Mouse (Mus musculus): ENCODE measurements around the gene Ppp1r1c.

The Ppp1r1c gene

DNA sequence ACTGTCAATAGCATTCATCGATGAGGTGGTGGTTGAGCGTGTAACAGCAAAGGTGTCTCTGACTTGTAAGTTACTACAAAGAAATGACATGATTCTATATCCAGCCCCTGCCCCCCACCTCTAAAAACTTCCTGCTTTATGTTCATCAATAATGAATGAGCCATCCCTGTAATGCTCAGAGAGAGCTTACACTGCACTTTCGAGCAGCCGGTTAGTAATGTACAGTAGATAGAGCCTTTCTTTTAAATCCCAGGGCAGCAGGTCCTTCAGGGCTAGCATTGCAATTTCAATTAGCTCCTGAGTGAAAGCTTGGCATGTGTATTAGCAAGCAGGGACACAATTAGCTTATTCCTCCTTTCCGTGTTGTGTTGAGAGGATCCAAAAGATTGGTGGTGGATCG lies at the start of gene Ppp1r1c:
TSS of gene Ppp1r1c (plus strand) at position 206 of the 400 bp plus-strand sequence.
- DNase-seq (ENCODE audit: low read depth in 2 of 2, low spot score in 2 of 2): no peak

DNA sequence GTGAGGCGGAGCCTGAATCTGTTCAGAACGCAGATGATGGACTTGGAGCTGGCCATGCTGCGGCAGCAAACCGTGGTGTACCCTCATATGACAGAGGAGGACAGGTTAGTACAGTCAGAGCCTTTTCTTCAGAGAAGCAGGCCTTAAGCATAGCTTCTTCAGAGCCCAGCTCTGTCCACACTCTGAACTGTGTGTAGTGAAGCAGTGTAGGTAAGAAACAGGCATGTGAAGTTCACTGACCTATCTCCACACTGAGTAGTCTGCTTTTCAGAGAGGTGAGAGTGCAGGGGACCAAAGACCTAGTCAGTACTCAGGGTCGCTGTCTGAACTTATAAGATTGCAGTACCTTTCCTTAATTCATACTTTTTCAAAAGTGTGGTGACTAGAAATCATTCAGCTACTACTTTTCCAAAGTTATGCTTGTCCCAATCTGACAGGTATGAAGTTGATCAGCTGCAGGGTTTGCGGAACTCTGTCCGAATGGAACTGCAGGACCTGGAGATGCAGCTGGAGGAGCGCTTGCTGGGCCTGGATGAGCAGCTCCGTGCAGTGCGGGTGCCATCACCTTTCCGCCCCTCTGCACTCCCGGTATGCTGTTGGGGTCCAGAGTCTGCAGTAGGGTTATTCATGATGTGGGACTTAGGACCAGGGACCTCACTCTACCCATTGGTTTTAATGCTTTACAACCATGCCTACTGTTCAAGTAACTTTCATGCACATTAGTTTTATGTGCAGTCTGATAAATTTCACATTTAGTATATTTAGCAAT lies 47.0 kb upstream of the Ppp1r1c start:
- no peak for DNase-seq (ENCODE audit: low read depth in 2 of 2, low spot score in 2 of 2)

DNA sequence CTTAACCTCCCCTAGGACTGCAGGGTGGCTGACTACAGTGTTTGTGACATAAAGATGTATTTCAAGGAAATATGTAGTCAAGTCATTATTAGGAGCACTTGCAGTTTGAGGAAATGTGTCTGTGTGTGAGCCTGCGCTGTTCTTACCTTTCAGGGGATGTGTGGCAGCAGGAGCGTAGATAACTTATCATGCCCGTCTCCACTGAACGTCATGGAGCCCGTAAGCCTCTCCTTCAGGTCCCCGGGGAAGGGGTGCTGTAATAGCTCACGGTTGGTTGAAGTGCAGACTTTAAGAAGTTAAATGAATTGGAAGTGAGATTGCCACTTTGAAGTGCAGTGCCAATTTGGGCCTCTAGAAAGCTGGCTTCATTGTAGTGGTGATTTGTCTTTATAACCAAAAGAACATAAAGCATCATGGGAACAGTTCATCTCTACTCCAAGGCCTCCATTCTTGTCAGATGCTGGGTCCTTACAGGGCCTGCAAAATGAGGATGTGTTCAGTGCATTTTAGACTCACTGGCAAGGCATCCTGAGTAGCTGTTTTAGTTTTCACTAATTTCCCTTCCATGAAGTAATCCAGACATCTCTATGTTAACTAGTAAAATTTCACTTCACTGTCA lies 46.0 kb upstream of the Ppp1r1c start:
- no peak for DNase-seq (ENCODE audit: low read depth in 2 of 2, low spot score in 2 of 2)

DNA sequence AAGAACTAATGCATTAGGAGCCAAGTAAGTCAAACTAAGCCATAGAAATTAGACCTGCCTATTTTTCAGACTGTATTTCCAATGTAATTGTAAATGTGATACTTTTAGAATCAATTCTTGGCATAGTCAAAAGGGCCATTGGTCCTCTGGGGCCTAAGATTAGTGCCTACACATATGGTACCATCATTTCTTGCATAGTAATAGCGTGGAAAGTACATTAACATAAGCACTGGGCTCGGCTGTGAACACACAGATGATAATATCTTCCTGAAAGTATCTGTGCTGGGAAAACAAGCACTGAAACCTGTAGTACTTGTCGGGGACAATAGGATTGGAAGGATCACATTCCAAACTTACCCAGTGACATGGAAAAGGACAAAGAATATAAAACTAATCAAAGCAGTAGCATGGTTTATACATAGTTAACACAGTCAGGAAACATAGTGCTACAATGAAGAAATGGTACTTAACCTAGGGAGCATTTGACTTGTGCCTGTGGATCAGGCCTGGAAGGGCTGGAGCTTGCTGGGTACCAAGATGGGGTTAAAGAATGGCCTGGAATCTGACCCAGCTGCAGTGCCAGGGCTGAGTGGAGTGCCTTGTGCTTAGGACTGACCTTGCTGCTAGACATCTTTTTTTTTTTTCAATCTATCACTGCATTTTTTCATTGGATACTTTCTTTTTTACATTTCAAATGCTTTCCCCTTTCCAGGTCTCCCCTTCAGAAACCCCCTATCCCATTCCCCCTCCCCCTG lies 42.9 kb upstream of the Ppp1r1c start:
- no peak for DNase-seq (ENCODE audit: low read depth in 2 of 2, low spot score in 2 of 2)

DNA sequence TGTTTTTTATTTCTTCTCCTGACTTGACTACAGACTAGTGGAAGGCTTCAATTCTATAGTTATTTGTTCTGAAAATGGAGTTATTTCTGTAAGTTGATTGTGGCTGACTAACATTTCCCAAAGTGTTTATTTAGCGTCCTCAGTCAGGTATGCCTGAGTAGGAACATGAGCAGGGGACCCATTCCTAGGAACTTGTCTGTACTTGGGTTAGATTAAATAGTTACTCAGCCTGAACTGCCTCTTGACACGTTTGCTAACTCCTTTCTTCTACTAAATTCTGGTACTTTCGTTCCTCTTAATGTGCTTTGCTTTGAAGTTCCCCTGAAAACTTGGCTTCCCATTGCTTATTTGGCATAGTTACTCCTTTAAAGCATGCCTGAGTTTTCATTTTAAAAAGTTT lies 42.1 kb upstream of the Ppp1r1c start:
- DNase-seq (ENCODE audit: low read depth in 2 of 2, low spot score in 2 of 2): no peak

DNA sequence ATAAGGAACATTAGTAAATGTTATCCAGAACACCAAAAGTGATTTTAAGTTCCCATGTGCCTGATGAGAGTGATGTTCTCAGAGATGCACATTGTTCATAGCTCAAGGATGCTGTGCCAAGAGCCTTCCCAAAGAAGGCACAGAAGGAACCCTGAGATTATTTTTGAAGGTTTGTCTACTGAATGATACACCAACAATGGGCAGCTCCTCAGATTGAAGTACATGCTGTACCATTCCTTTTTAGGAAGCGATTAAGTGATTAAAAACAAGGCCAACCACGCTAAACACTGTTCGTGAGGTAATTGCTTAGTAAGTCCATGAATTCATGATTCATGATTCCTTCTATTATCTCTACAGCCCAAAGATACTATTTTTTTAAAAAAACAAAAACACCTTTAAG lies 32.3 kb upstream of the Ppp1r1c start:
- DNase-seq (ENCODE audit: low read depth in 2 of 2, low spot score in 2 of 2): no peak

DNA sequence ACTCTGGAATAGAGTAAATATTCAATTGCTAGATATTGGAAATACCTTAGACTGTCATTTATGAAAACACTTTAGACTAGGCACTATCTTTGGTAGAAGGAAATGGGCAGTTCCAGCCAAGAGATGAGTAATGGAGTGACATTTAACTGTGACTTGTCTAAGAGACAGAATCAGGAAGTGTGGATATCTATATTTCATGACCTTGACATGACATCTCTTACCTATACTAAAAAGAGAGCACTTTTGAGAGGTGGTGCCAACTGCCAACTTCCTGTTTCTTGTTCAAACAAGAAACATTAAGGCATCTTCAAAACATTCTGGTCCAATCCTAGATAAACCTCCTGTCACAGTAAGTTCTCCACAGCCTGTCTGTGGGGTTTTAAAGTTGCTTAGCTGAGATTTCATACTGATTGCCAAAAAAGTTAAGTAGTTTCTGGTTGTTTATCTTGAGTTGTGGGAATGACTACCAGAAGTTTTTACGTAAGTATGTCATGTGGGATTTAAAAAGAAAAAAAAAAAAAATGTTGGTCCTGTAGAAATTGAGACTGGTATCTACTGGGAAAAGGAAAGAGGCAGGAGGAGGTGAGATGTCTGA lies 29.8 kb upstream of the Ppp1r1c start:
- no peak for DNase-seq (ENCODE audit: low read depth in 2 of 2, low spot score in 2 of 2)

DNA sequence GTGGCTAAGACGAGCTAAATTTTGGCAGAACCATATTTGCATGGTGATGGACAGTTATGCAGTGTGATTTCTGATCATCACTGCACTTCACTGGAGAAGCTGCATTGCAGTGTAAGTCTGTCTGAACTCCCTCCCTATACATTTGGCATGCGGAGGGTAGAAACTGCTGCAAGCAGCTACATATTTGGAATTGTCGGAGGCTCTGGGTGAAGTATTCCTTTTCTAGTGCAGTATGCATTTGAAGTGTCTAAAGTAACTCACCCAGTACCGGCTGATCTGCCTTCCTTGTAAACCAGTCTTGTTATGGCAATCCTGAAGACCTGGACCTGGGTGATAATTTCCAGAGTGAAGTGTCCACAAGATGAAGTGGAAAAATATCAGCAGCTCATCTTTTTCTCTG lies 25.9 kb upstream of the Ppp1r1c start:
- no peak for DNase-seq (ENCODE audit: low read depth in 2 of 2, low spot score in 2 of 2)

DNA sequence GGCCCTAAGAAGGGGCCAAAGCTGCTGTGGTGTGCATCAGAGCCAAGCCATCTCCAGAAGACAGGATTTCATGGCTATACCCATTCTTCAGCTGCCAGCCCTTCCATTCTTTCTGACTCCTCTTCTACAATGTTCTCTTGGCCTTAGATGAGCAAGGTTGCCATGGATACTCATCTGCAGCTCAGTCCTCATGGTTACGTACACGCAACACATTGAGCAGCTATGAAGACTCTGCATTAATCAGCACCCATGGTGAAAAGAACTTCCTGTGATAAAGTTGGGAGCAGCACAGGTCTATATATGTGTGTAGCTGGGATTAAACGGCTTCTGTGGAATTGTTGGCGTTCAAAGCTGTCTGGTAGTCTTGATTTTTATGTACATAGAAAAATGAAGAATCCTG lies 24.3 kb upstream of the Ppp1r1c start:
- no peak for DNase-seq (ENCODE audit: low read depth in 2 of 2, low spot score in 2 of 2)

DNA sequence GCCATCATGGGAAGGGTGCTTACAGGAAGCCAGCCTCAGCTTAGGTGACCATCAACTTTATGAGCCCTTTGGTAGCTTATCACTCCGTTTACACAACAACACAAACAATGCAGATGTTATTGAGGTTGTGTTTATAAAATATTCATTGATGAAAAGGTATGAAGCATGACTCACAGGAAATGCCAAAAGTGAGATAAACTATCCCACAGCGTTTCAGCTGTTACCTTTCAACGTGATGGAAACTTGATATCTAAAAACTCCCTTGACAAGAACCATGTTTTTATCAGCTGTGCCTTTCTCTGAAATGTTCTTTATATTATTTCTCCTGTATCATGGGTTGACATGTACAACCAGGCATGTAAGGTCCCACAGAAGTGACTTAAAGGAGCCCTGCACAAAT lies 16.7 kb upstream of the Ppp1r1c start:
- DNase-seq (ENCODE audit: low read depth in 2 of 2, low spot score in 2 of 2): no peak

DNA sequence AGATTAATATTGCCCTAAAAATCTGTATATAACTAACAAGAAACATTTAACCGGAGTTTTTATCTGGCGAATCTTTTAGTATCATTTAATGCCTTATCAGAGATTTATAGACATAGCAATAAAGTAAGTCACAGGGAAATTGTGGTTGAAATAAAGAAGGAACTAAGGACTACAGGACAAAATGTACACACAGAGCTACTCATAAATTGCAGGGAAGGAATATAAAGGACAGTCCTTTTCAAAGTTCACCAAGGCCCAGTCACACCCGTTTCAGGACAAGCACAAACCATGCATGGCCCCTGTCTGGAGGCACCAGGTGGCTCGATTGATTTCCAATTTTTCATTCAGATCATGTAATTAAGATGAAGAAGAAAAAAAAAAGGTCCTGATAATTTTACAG lies 12.4 kb upstream of the Ppp1r1c start:
- DNase-seq (ENCODE audit: low read depth in 2 of 2, low spot score in 2 of 2): no peak

DNA sequence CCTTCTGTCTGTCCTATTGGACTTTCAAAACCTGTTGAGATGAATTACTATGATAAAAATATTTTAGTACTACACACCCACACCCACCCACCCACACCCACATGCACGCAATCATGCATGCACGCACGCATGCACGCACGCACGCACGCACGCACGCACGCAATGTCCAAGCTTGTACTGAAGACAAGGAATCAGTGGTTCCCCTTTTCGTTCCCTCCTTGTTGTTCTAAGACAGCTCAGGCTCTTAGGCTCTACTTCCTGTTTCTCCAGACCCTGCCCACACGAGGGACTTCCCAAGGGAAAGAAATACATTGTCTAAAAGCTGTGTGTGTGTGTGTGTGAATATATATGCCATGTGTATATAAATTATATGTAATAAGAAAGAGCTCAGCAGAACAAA lies 11.6 kb upstream of the Ppp1r1c start:
- no peak for DNase-seq (ENCODE audit: low read depth in 2 of 2, low spot score in 2 of 2)

DNA sequence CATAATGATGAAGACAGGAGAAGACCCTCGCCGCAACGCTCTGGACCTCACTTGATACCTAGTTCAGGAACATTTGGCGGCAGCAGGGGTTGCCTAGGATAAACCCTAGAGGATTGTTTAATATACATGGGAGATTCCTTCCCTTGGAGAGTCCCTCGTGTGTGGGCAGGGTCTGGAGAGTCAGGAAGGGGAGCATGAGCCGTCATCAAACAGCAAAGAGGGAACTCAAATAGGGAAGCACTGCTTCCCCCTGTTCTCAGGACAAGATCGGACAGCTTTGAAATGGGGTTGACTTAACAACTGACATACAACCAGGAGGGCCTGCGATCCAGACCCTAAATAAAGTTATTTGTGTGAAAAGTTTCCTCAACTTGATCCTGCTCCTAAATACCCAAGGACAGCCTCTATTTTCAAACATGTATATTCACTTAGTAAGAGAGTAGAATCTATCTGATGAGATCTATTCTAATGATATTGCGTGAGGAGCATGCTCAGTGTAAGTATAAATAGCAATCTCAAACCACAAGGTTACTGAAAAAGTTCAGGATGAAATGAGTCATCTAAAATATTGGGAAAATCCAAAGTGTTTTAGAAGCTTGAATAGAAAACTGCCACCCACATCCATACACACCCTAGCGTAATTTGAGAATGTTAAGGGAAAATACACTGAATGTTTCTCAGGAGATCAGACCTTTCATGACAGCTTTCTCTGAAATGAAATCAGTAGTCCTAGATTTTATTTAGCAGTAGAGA lies 10.9 kb upstream of the Ppp1r1c start:
- no peak for DNase-seq (ENCODE audit: low read depth in 2 of 2, low spot score in 2 of 2)

DNA sequence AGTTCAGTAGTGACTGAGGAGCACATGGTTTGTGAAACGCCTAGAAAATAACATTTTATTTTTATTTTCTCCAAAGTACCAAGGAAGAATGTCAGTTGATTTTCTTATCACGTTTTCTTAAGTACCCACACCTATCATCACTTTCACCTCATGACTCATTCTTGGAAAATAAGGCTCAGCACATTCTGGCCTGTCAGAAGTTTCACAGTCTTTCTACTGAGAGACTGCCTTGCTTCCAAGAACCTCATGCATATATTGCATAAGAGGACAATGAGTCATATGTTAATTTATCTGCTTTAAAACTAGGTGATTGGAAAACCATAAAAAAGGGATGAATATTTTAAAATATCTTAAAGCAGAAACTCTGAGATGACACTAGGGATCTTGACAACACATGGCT lies 9.4 kb upstream of the Ppp1r1c start:
- DNase-seq (ENCODE audit: low read depth in 2 of 2, low spot score in 2 of 2): no peak

DNA sequence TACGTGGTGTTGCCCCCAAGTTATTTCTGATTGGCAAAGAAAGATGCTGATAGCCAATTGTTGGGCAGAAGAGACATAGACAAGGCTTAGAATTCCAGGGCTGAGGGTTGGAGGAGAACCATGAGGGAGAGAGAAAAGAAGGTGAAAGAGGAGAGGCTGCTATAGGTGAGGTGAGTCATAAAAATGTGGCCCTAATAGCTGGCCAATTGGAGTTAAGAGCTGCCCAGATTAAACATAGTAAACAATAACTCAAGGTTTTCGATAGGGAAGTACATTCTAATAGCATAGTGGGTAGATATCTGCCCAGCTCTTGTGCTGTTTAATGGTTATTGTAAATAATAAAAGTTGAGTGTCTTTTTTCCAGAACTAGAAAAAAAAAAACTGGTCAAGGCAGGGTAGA lies 2.8 kb upstream of the Ppp1r1c start:
- DNase-seq (ENCODE audit: low read depth in 2 of 2, low spot score in 2 of 2): no peak

DNA sequence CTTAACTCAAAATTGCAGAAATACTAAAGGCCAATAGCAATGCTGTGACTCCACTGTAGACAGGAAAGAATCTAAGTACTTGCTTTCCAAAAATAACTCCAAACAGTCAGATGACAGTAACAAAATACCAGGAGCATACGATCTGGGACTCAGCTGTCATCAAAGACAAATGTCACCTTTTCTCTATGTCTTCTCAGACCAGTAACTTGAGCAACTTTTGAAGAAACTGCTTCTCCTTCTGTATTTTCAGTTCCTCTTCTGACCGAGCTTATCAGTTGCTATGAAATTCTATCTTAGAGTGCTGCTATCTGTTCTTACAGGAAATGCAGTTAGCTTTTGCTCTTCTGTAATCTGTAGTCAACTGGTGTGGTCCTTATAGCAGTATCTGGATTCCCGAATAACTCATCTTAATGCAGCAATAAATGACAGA lies 6.1 kb downstream of the Ppp1r1c start:
- DNase-seq (ENCODE audit: low read depth in 2 of 2, low spot score in 2 of 2): no peak

DNA sequence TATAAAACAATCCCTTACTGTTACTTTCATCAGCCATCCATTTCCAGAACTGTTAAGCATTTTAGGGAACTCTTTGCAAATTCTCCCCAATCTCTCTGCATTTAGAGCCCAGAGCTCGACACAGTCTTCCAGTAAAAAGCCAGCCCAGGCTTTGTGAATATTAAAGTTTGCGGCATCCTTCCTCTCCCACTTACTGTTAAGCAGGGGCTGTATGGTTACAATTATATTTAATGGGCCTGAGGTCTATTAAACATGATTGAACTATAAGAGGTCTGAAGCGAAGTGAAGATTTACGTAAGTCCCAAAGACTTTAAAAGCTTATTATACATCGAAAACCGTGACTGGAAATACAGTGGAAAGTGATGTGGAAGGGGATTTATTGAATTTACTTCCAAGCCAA lies 7.2 kb downstream of the Ppp1r1c start:
- no peak for DNase-seq (ENCODE audit: low read depth in 2 of 2, low spot score in 2 of 2)

DNA sequence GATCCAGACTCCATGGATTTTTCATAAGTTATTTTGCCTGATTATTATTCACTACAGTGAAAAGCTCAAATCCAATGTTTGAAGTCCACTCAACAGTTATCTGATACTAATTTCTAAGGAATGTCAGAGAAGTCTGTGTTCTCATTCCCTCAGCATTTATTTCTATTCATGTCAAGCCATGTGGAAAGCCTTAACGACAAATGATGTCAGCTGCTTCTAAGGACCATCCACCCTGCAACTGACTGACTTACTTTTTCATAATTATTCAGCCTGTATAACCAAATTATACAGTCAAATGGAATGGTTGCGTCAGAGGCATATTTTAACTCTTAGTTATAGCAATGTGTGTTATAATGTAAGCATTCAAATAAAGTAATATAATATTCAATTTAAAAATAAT lies 8.3 kb downstream of the Ppp1r1c start:
- DNase-seq (ENCODE audit: low read depth in 2 of 2, low spot score in 2 of 2): no peak

DNA sequence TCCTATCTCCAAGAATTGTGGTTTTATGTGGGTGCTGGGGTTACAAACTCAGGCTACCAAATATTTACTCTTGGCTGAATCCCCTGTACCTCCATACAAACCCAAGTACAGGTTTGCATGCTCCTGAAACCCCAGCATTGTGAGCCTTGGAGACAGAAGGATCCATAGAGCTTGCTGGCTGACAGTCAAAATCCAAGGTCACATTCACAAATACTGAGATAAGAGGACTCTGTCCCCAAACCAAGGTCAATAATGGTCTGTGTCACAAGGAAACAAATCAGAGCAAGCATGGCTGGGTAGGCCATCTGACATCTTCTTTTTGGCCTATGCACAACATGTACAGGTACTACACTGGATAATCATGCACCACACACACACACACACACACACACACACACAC lies 10.3 kb downstream of the Ppp1r1c start:
- DNase-seq (ENCODE audit: low read depth in 2 of 2, low spot score in 2 of 2): no peak

DNA sequence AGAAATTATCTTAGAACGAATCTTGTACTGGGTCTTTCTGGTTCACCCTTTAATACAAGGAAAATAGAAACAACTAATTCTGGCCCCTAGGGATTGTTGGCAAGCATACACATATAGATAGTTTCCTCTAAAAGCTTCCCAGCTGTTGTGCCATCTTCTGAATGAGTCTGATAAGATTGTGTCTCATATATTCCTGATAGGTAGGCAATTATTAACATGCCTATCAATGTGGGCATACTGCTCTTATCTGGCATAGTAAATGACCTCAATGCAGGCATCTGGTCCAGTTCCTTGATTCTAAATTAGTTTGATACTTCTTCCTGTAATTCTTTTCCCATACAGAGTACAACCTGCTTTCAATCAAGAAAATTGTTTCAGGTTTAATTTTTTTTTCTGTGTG lies 14.8 kb downstream of the Ppp1r1c start:
- no peak for DNase-seq (ENCODE audit: low read depth in 2 of 2, low spot score in 2 of 2)

DNA sequence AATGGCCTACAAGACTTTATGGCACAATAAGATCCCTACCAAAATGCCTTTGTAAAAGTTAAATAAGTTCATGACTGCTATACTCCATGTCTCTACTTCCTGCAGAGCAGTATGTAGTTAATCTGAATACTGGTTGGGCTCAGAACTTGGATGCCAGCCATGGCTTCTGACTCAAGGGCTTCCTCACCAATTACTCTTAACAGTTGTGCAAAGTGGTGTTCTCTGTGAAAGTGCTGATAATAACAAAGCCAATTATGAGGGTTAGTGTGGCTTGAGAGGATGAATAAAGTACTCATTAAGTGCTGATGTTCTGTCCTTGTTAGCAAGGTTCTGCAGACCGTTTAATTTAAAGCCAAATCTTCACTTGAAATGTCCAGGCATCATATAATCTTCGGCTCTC lies 31.4 kb downstream of the Ppp1r1c start:
- DNase-seq (ENCODE audit: low read depth in 2 of 2, low spot score in 2 of 2): no peak
